Mouse (Mus musculus) testis, adult 2 months (tissue): ENCODE results near the gene Trappc4. TPM values are rescaled to one million over a fixed set of nuclear protein-coding genes. Genes with fewer than 3 reads are reported as not detected.
A peak's percentile ranks its signal among the peaks of the same experiment; 100 is the strongest.
"Not testable (repeated sequence)": the region's sequence is repeated elsewhere in the genome, so short reads cannot be mapped to it uniquely, and the experiment has no call there.

Experiments used
- H3K27ac ChIP-seq: fragments of 200-500 bp; 2 replicates; pipeline ENCODE4 v1.5.1; 2012; ENCODE audit warnings: low read depth, low read length; ENCODE audit not compliant: control insufficient read depth, insufficient read depth
- H3K27me3 ChIP-seq: fragments of 200-500 bp; 2 replicates; pipeline ENCODE4 v1.6.1; 2012; ENCODE audit warnings: mild to moderate bottlenecking, low read length, moderate library complexity; ENCODE audit not compliant: control insufficient read depth, insufficient read depth
- H3K36me3 ChIP-seq: fragments of 200-500 bp; 2 replicates; pipeline ENCODE4 v1.6.1; 2012; ENCODE audit warnings: mild to moderate bottlenecking, low read length; ENCODE audit not compliant: control insufficient read depth, insufficient read depth
- H3K4me1 ChIP-seq: fragments of 200-500 bp; 2 replicates; pipeline ENCODE4 v1.6.1; 2012; ENCODE audit warnings: low read length; ENCODE audit not compliant: control insufficient read depth, insufficient read depth
- H3K4me3 ChIP-seq: fragments of 200-500 bp; 2 replicates; pipeline ENCODE4 v1.5.1; 2012; ENCODE audit warnings: low read depth, mild to moderate bottlenecking, low read length, moderate library complexity, mixed read lengths; ENCODE audit not compliant: control insufficient read depth
- CTCF ChIP-seq: fragments of 200-500 bp; IDR thresholded peaks from 2 replicates; pipeline ENCODE4 v1.5.1; 2012; ENCODE audit warnings: low read depth, mild to moderate bottlenecking, inconsistent platforms, low read length, moderate library complexity; ENCODE audit not compliant: control insufficient read depth, insufficient read depth, insufficient replicate concordance
- POLR2A ChIP-seq: fragments of 200-500 bp; IDR thresholded peaks from 2 replicates; pipeline ENCODE4 v1.6.1; 2012; ENCODE audit warnings: low read depth, mild to moderate bottlenecking, inconsistent platforms, low read length, moderate library complexity; ENCODE audit not compliant: control insufficient read depth
- polyA plus RNA-seq: library from polyadenylated mRNA; depleted of rRNA; stranded (reverse); fragments of >200 nt; gene quantifications from 2 replicates; pipeline ENCODE4 v1.2.3, GENCODE M21; 2012; rRNA removed

The Trappc4 gene
- polyA plus RNA-seq, 1 experiment: 41.8 TPM

GRCm38 (mm10) chr9:44376141-44376540, 31.3 kb downstream of the Trappc4 start:
- TF ChIP-seq CTCF (no peak), POLR2A (no peak)
- H3K36me3 ChIP-seq: peaks cover 2% of the 10 kb centered on the region; the same call in 1 of the 2 replicates
- peaks cover 3% of the 10 kb centered on the region for H3K4me1 ChIP-seq
- H3K4me3 ChIP-seq: no peak overlapping the region
- H3K27me3 ChIP-seq: no peaks in the 10 kb centered on the region
- no peak overlapping the region for H3K27ac ChIP-seq

GRCm38 (mm10) chr9:44373386-44373785, 34.0 kb downstream of the Trappc4 start:
- Histone ChIP-seq H3K36me3 (no peaks in the 10 kb centered on the region), H3K27me3 (no peaks in the 10 kb centered on the region), H3K4me1 (no peaks in the 10 kb centered on the region), H3K27ac (no peak overlapping the region), H3K4me3 (no peak overlapping the region)
- TF ChIP-seq CTCF: no peak
- TF ChIP-seq POLR2A: no peak

- H3K27ac ChIP-seq: no peak overlapping the region
- TF ChIP-seq POLR2A (no peak), CTCF (peak; percentile 50; the same call in 1 of the 2 replicates)
- no peak overlapping the region for H3K4me3 ChIP-seq
- no peaks in the 10 kb centered on the region for H3K27me3 ChIP-seq
- H3K36me3 ChIP-seq: no peaks in the 10 kb centered on the region
- no peaks in the 10 kb centered on the region for H3K4me1 ChIP-seq
Observed at GRCm38 (mm10) chr9:44364480-44364879, 42.9 kb downstream of the Trappc4 start.

GRCm38 (mm10) chr9:44361931-44362330, 45.5 kb downstream of the Trappc4 start:
- Histone ChIP-seq H3K27ac (peak overlapping the region; percentile 71), H3K4me3 (peak overlapping the region; percentile 99)
- not testable (repeated sequence) for H3K4me1 ChIP-seq, H3K27me3 ChIP-seq, H3K36me3 ChIP-seq

GRCm38 (mm10) chr9:44361190-44361917, 46.0 kb downstream of the Trappc4 start, which contains the start of gene Vps11:
Gene Vps11, minus strand, starts transcription at chr9:44361670.
- Histone ChIP-seq H3K27ac (peak within 1 kb of the TSS; percentile 96), H3K36me3 (peaks cover 7% of the 10 kb centered on the region; the same call in 1 of the 2 replicates), H3K4me1 (no peaks in the 10 kb centered on the region), H3K4me3 (peak within 1 kb of the TSS; percentile 99), H3K27me3 (no peaks in the 10 kb centered on the region)
- TF ChIP-seq POLR2A (peak; percentile 84), CTCF (no peak)

- H3K4me1 ChIP-seq: no peaks in the 10 kb centered on the region
- H3K27me3 ChIP-seq: no peaks in the 10 kb centered on the region
- H3K36me3 ChIP-seq: peaks cover 13% of the 10 kb centered on the region
- no peak overlapping the region for H3K4me3 ChIP-seq
- peak overlapping the region; percentile 1; the same call in 1 of the 2 replicates for H3K27ac ChIP-seq
- TF ChIP-seq CTCF (no peak), POLR2A (no peak)
Observed at GRCm38 (mm10) chr9:44357207-44357606, 50.2 kb downstream of the Trappc4 start.

Other genes starting within 250 kb of the Trappc4 start
- 45.5 and 47.9 TPM in 2 replicates for gene Cbl, start 173.6 kb downstream of the Trappc4 start, polyA plus RNA-seq
- 0.61 and 0.69 TPM in 2 replicates for gene Ccdc153, start 166.9 kb downstream of the Trappc4 start, polyA plus RNA-seq
- 0.11 TPM in 1 of 2 replicates, not detected in the other for gene Pdzd3, start 156.1 kb downstream of the Trappc4 start, polyA plus RNA-seq
- 1.3 and 1.6 TPM in 2 replicates for gene Nlrx1, start 139.0 kb downstream of the Trappc4 start, polyA plus RNA-seq
- gene Abcg4, start 119.0 kb downstream of the Trappc4 start, polyA plus RNA-seq: 0.58 and 0.89 TPM in 2 replicates
- gene Hinfp, start 101.9 kb downstream of the Trappc4 start, polyA plus RNA-seq: 13.1 and 16.0 TPM in 2 replicates
- gene C2cd2l, start 87.3 kb downstream of the Trappc4 start, polyA plus RNA-seq: 16.4 and 20.7 TPM in 2 replicates
- gene Dpagt1, start 81.6 kb downstream of the Trappc4 start, polyA plus RNA-seq: 6.5 and 6.7 TPM in 2 replicates
- 107 TPM in 2 replicates for gene H2afx, start 72.9 kb downstream of the Trappc4 start, polyA plus RNA-seq
- gene Hmbs, start 63.4 kb downstream of the Trappc4 start, polyA plus RNA-seq: 18.2 and 19.3 TPM in 2 replicates
- gene Vps11, start 45.9 kb downstream of the Trappc4 start, polyA plus RNA-seq: 19.2 and 19.4 TPM in 2 replicates
- 82.1 and 99.9 TPM in 2 replicates for gene Hyou1, start 28.1 kb downstream of the Trappc4 start, polyA plus RNA-seq
- gene Slc37a4, start 10.7 kb downstream of the Trappc4 start, polyA plus RNA-seq: 14.1 and 14.7 TPM in 2 replicates
- gene Rps25, start 461 bp downstream of the Trappc4 start, polyA plus RNA-seq: 194 and 199 TPM in 2 replicates
- gene Ccdc84, start 11.0 kb upstream of the Trappc4 start, polyA plus RNA-seq: 10.9 TPM in 2 replicates
- gene Foxr1, start 33.5 kb upstream of the Trappc4 start, polyA plus RNA-seq: 1.5 and 2.0 TPM in 2 replicates
- 2.2 and 4.3 TPM in 2 replicates for gene Upk2, start 47.4 kb upstream of the Trappc4 start, polyA plus RNA-seq
- 8.4 and 9.1 TPM in 2 replicates for gene Bcl9l, start 75.2 kb upstream of the Trappc4 start, polyA plus RNA-seq
- 8.6 and 11.2 TPM in 2 replicates for gene Cxcr5, start 154.3 kb upstream of the Trappc4 start, polyA plus RNA-seq
- 9.0 and 11.7 TPM in 2 replicates for gene Ddx6, start 197.3 kb upstream of the Trappc4 start, polyA plus RNA-seq